Mouse (Mus musculus) left cerebral cortex, adult 18-20 months (tissue): ENCODE measurements at regions not wholly inside any gene's neighbourhood (a gene's known extent, or its start where the extent isn't known, plus 50 kb on each side); places are given as distances from the start of the nearest gene placed in this dataset.

Experiments used
- DNase-seq, 2 experiments: peaks; one replicate each; pipeline ENCODE4 v3.0.0; 2021 to 2022; ENCODE audit warnings: low spot score in 2 of 2, mixed read lengths in 1 of 2

DNA sequence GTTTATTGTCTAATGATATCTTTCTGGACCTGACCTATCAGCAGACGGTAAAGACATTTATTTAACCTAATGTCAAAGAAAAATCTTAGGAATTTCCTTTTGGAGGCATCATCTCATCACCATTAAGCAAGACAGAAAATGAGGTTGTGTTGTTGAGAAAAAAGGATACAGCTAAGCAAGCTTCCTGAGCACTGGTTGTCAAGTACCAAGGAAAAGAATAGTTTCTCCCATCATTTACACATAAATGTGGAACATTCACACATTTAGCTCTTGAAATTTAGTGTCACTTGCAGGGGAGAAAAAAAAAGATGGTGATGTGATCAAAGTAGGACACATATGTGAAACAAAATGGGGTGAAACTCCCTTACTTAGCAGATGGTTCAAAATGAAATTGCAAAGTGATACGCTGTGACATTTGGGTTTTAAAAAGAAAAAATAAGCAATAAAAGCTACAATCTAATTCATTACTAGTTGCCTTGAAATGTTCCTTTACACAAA, 157.7 kb upstream of the 1700009N14Rik start:
- DNase-seq, result no peak

DNA sequence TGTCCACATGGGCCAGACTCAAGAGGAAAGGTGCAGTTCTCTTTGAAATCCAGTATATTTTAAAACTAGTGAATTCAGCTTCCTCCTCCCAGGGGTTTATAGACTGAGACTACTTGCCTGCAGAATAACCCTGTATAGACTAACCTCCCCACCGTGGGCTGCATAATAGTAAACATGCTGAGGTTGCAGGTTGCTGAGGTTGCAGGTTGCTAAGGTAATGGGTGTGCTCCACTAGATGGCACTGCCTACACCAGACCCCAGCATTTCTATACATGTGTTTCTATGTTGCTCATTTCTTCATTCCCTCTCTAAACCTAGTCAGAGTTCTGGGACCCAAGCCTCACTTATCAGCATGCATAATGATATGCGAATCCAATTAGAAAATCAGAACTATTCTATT, 140.0 kb upstream of the 1700009N14Rik start:
- no peak for DNase-seq

DNA sequence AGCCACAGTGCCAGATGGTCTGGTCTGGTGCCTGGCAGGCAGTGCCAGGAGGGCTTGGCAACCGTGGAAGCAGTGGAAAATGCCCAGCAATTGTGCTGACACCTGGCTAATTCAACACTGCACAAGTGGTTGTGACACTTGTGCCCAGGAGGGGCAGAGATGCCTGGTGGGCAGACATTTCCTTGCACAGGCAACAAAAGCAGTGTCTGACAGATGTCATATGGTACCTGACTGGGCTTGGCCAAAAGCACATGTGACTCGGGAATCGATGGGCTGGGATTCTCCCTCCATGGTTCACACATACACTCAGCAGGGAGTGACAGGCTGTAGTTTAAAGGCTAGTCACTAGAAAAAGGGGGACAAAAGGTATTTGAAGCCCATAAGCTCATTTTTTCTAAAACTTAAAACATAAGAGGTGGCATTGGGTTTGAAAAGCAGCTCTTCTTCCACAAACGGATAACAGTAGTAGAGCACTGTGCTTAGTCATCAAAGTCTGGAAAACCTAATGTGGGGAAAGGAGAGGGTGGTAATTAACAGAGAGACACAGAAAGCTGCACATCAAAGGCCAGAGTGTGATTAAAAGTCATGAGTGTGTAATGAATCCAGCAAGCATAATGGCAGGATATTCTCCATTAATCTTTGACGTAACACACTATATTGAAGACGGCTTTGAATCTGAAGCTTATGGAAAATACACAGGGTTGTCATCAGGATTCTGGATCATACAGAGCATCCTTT, 105.5 kb upstream of the 1700009N14Rik start:
- peak in 1 of 2 experiments; percentile 5 for DNase-seq

DNA sequence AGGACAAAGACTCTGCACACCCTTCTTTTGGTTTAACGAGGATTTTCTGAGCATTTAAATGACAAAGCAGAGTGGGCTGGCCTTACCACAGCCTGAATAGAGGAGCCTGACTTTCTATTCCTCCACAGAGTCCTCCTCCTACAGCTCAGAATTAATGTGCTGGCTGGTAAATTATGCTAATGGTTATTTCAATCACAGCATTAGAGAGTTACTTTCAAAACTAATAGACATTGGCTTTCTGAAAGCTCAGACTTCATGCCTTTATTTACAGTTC, 105.0 kb upstream of the 1700009N14Rik start:
- DNase-seq, result no peak

DNA sequence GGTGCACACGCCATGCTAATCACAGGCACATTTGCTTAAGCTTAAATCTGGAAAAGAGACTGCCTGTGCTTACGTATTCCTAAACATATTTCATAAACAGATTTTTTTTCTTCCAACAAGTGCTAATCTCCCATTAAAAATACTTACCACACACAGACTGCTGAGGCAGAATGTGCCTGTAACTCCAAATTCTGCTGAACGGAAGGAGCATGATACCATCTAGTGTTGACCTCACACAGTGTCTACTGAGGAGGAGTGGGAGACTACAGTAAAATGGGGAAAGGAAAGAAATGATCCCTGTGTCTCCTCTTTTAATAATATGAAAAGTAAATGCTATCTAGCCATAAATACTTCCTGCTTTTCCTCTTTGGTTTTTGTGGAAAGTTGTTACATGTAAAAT, 81.9 kb upstream of the 1700009N14Rik start:
- no peak for DNase-seq

DNA sequence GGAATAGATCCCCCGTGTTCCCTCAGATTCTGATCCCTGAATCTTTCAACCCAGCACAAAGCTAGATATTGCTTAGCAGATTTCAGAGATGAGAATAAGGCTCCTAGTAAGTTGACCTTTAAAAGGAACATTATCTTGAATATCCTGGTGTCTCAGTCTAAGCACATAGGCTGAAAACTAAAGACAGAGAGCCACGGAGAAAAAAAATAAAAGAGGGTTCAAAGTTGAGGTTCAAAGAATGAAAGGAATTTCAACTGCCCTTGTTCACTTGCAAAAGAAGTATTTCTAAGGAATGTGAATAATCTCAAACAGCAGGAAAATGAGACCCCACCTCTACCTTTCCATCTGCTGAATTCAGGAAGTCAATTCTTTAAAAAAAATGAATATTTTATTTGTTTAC, 69.3 kb upstream of the 1700009N14Rik start:
- no peak for DNase-seq

DNA sequence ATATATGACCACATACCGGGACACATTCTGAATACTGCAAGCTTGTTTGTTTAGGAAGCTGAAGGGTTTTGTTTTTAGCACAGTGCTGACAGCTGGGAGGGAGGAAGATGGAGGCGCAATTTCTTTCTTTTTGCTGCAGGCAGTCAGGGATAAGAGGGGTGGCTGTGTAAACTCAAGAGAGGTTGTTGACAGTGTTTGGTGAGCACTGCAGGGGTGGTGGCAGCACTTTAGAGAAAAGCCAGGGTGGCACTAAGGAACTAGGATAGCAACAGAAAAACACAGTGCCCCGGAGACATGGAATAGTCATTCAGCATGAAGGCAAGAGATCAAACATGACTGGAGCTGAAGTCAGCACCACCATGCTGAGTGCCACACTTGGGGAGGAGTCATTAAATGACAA, 51.9 kb upstream of the 1700009N14Rik start:
- peak in 1 of 2 experiments; percentile 20 for DNase-seq
